Mouse (Mus musculus): ENCODE results near the gene Zbtb25. TPM values are rescaled to one million over a fixed set of nuclear protein-coding genes. Genes with fewer than 3 reads are reported as not detected.

The Zbtb25 gene
- polyA plus RNA-seq, 1 experiment, result 6.5 TPM

GRCm38 (mm10) chr12:76407184-76407583, 37.8 kb upstream of the Zbtb25 start:
- H3K27me3 ChIP-seq (ENCODE audit: control insufficient read depth, insufficient read depth, insufficient read length), result no peaks in the 10 kb centered on the region
- no peaks in the 10 kb centered on the region for H3K79me3 ChIP-seq (ENCODE audit: low read depth)
- no peak for TF ChIP-seq MYOG (IDR thresholded peaks at IDR 0.05; ENCODE audit: control insufficient read depth, extremely low read depth, insufficient read length)
- no peak for TF ChIP-seq MAX (IDR thresholded peaks at IDR 0.05)
- no peak for TF ChIP-seq CTCF (IDR thresholded peaks at IDR 0.05; ENCODE audit: control insufficient read depth, insufficient read depth, insufficient read length)
- TF ChIP-seq FOSL1 (IDR thresholded peaks at IDR 0.05; ENCODE audit: insufficient read depth, low read length, poor library complexity, severe bottlenecking), result no peak
- no peak for TF ChIP-seq CEBPB (IDR thresholded peaks at IDR 0.05; ENCODE audit: low read depth)
- no peak for TF ChIP-seq USF1 (IDR thresholded peaks at IDR 0.05; ENCODE audit: low read depth)
- H3ac ChIP-seq (ENCODE audit: control insufficient read depth, insufficient read length, low read depth), result no peak overlapping the region
- no peak overlapping the region for H3K4me3 ChIP-seq (ENCODE audit: insufficient read depth, poor library complexity, severe bottlenecking)
- H3K79me2 ChIP-seq (ENCODE audit: control insufficient read depth, insufficient read depth), result no peaks in the 10 kb centered on the region
- H3K36me3 ChIP-seq (ENCODE audit: control insufficient read depth, insufficient read depth), result no peaks in the 10 kb centered on the region

DNA sequence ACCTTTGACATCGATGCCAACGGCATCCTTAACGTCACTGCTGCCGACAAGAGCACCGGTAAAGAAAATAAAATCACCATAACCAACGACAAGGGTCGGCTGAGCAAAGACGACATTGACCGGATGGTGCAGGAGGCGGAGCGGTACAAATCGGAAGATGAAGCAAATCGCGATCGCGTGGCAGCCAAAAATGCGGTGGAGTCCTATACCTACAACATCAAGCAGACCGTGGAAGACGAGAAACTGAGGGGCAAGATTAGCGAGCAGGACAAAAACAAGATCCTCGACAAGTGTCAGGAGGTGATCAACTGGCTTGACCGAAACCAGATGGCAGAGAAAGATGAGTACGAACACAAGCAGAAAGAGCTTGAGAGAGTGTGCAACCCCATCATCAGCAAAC, 36.6 kb upstream of the Zbtb25 start:
- H3K27me3 ChIP-seq (ENCODE audit: control insufficient read depth, insufficient read depth, insufficient read length), result no peaks in the 10 kb centered on the region
- no peak overlapping the region for H3ac ChIP-seq (ENCODE audit: control insufficient read depth, insufficient read length, low read depth)
- H3K36me3 ChIP-seq (ENCODE audit: control insufficient read depth, insufficient read depth), result no peaks in the 10 kb centered on the region
- H3K79me2 ChIP-seq (ENCODE audit: control insufficient read depth, insufficient read depth), result no peaks in the 10 kb centered on the region
- TF ChIP-seq CTCF (IDR thresholded peaks at IDR 0.05; ENCODE audit: control insufficient read depth, insufficient read depth, insufficient read length) (no peak), MYOG (IDR thresholded peaks at IDR 0.05; ENCODE audit: control insufficient read depth, extremely low read depth, insufficient read length) (no peak), USF1 (IDR thresholded peaks at IDR 0.05; ENCODE audit: low read depth) (no peak), MAX (IDR thresholded peaks at IDR 0.05) (no peak), FOSL1 (IDR thresholded peaks at IDR 0.05; ENCODE audit: insufficient read depth, low read length, poor library complexity, severe bottlenecking) (no peak), MYOD1 (IDR thresholded peaks at IDR 0.05; ENCODE audit: control insufficient read depth, insufficient read length, low read depth) (no peak), CEBPB (IDR thresholded peaks at IDR 0.05; ENCODE audit: low read depth) (no peak)
- no peaks in the 10 kb centered on the region for H3K79me3 ChIP-seq (ENCODE audit: low read depth)
- H3K4me3 ChIP-seq (ENCODE audit: insufficient read depth, poor library complexity, severe bottlenecking), result no peak overlapping the region

- Histone ChIP-seq H3K4me3 (ENCODE audit: insufficient read depth, poor library complexity, severe bottlenecking) (no peak overlapping the region), H3K79me2 (ENCODE audit: control insufficient read depth, insufficient read depth) (no peaks in the 10 kb centered on the region), H3ac (ENCODE audit: control insufficient read depth, insufficient read length, low read depth) (no peak overlapping the region), H3K36me3 (ENCODE audit: control insufficient read depth, insufficient read depth) (no peaks in the 10 kb centered on the region), H3K79me3 (ENCODE audit: low read depth) (no peaks in the 10 kb centered on the region), H3K27me3 (ENCODE audit: control insufficient read depth, insufficient read depth, insufficient read length) (no peaks in the 10 kb centered on the region)
- TF ChIP-seq USF1 (IDR thresholded peaks at IDR 0.05; ENCODE audit: low read depth) (no peak), FOSL1 (IDR thresholded peaks at IDR 0.05; ENCODE audit: insufficient read depth, low read length, poor library complexity, severe bottlenecking) (no peak), MAX (IDR thresholded peaks at IDR 0.05) (no peak), CEBPB (IDR thresholded peaks at IDR 0.05; ENCODE audit: low read depth) (no peak), MYOD1 (IDR thresholded peaks at IDR 0.05; ENCODE audit: control insufficient read depth, insufficient read length, low read depth) (no peak), MYOG (IDR thresholded peaks at IDR 0.05; ENCODE audit: control insufficient read depth, extremely low read depth, insufficient read length) (no peak), CTCF (IDR thresholded peaks at IDR 0.05; ENCODE audit: control insufficient read depth, insufficient read depth, insufficient read length) (no peak)
Observed at GRCm38 (mm10) chr12:76405183-76405970, 36.0 kb upstream of the Zbtb25 start.

GRCm38 (mm10) chr12:76404836-76405182, 35.4 kb upstream of the Zbtb25 start:
- Histone ChIP-seq H3K4me3 (ENCODE audit: insufficient read depth, poor library complexity, severe bottlenecking) (no peak overlapping the region), H3K27me3 (ENCODE audit: control insufficient read depth, insufficient read depth, insufficient read length) (no peaks in the 10 kb centered on the region), H3K36me3 (ENCODE audit: control insufficient read depth, insufficient read depth) (no peaks in the 10 kb centered on the region), H3K79me3 (ENCODE audit: low read depth) (no peaks in the 10 kb centered on the region), H3K79me2 (ENCODE audit: control insufficient read depth, insufficient read depth) (no peaks in the 10 kb centered on the region), H3ac (ENCODE audit: control insufficient read depth, insufficient read length, low read depth) (no peak overlapping the region)
- no peak for TF ChIP-seq FOSL1 (IDR thresholded peaks at IDR 0.05; ENCODE audit: insufficient read depth, low read length, poor library complexity, severe bottlenecking)
- TF ChIP-seq USF1 (IDR thresholded peaks at IDR 0.05; ENCODE audit: low read depth), result no peak
- no peak for TF ChIP-seq CTCF (IDR thresholded peaks at IDR 0.05; ENCODE audit: control insufficient read depth, insufficient read depth, insufficient read length)
- no peak for TF ChIP-seq MAX (IDR thresholded peaks at IDR 0.05)
- no peak for TF ChIP-seq CEBPB (IDR thresholded peaks at IDR 0.05; ENCODE audit: low read depth)
- TF ChIP-seq MYOD1 (IDR thresholded peaks at IDR 0.05; ENCODE audit: control insufficient read depth, insufficient read length, low read depth), result no peak
- no peak for TF ChIP-seq MYOG (IDR thresholded peaks at IDR 0.05; ENCODE audit: control insufficient read depth, extremely low read depth, insufficient read length)

DNA sequence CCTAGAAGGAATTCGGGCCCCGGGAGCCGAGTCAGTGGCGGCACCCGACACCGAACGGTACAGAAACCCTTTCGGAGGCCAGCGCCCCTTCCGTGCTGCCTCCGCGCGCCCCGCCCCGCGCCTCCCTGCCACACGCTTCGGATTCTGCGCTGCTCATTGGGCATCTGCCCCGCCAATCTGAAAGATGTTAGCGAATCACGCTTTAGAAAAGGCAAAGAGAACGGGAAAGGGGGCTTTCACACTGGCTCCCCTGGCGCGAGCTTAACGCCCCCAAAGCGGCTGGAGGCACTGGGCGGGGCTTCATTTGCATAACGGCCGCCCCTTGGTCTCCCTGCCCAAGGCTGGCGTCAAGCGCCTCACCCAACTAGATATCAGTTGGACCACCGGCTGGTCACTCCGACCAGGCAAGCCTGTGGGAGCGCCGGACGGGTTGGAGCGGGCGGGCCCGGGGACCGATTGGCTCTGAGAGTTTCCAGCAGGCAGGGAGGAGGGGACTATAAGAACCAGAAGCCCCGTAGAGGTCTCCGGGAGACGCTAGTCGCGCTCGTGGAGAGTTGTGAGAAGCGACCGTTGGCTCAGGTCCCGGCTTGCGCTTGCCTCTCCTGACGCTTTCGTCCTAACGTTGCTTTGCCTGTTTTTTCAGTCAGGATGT, 34.6 kb upstream of the Zbtb25 start, which contains the start of gene Hspa2:
Gene Hspa2 (plus strand): TSS at position 291 of the 652 bp plus-strand sequence.
- Histone ChIP-seq H3ac (ENCODE audit: control insufficient read depth, insufficient read length, low read depth) (peak within 1 kb of the TSS; percentile 71), H3K4me3 (ENCODE audit: insufficient read depth, poor library complexity, severe bottlenecking) (peak within 1 kb of the TSS; percentile 43), H3K79me2 (ENCODE audit: control insufficient read depth, insufficient read depth) (no peaks in the 10 kb centered on the region), H3K79me3 (ENCODE audit: low read depth) (no peaks in the 10 kb centered on the region), H3K27me3 (ENCODE audit: control insufficient read depth, insufficient read depth, insufficient read length) (no peaks in the 10 kb centered on the region), H3K36me3 (ENCODE audit: control insufficient read depth, insufficient read depth) (no peaks in the 10 kb centered on the region)
- no peak for TF ChIP-seq CTCF (IDR thresholded peaks at IDR 0.05; ENCODE audit: control insufficient read depth, insufficient read depth, insufficient read length)
- no peak for TF ChIP-seq MYOG (IDR thresholded peaks at IDR 0.05; ENCODE audit: control insufficient read depth, extremely low read depth, insufficient read length)
- TF ChIP-seq MYOD1 (IDR thresholded peaks at IDR 0.05; ENCODE audit: control insufficient read depth, insufficient read length, low read depth), result no peak
- TF ChIP-seq FOSL1 (IDR thresholded peaks at IDR 0.05; ENCODE audit: insufficient read depth, low read length, poor library complexity, severe bottlenecking), result no peak
- no peak for TF ChIP-seq CEBPB (IDR thresholded peaks at IDR 0.05; ENCODE audit: low read depth)

Measured in C2C12 (cell line).